26 mouse cellular contexts compared by ENCODE assay signal in the genomic region with DNA sequence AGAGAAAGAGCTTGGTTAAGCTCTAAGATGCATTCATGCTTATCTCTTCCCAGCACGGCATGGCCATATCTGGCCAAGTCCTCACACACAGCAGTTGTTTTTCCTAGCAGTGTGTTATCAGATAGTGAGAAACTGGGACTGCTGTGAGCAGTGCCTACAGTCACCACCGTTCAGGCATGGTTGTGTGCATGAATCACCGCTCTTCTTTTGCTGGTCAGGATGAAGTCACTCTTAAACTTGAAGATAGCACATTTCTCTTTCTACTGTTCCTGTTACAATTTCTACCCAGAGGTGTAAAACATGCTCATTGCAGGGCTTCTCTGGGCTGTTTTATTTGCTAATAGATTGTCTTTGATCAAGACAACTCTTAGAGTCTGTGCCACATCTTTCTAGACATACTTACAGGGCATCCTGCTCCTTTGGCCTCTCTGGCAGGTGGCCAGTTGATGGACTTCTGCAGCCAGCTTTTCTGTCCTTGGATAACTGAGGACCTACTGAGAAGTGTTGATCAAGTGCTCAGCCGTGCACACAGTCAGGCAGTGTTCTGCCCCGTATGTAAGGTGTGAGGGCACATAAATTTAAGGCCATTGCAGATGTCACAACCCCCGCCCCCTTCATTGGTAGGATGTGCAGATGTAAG.
DNase-seq lines count a peak whose midpoint lies in the region; ATAC-seq and TF ChIP-seq lines count a peak whose summit lies in the region.
"Had no signal": no experiment of that assay in that cellular context is flagged by ENCODE, and none has a peak within 500 bp of the region (broad histone marks: within the 10 kb centered on the region; RNA-seq: fewer than 3 reads in every experiment).

No protein-coding gene starts in this region.

- no peak for TF ChIP-seq CTCF in cerebellum, adult 2 months (IDR thresholded peaks at IDR 0.05; ENCODE audit: borderline replicate concordance, insufficient read depth, low read depth, low read length)

- no peak for ATAC-seq in cerebellum, adult (ENCODE audit: insufficient number of reproducible peaks, low FRiP score, low TSS enrichment)
- no peak for ATAC-seq in hindbrain, embryonic 16.5 days
- ATAC-seq: activated CD4-positive, CD25-positive, alpha-beta regulatory T cell, adult 4 months; forebrain, embryonic 14.5 days; midbrain, embryonic 15.5 days had no signal

- no peak for TF ChIP-seq POLR2A in cerebellum, adult 2 months (IDR thresholded peaks at IDR 0.05; ENCODE audit: borderline replicate concordance, insufficient read depth, low read length)

- H3K27me3 ChIP-seq in cerebellum, adult 2 months (ENCODE audit: control insufficient read depth, insufficient read depth, low read length), result no peaks in the 10 kb centered on the region
- no peaks in the 10 kb centered on the region for H3K27me3 ChIP-seq in hindbrain, embryonic 16.5 days (replicated peaks; ENCODE audit: control insufficient read depth, insufficient read depth, low read length)
- H3K27me3 ChIP-seq: limb, embryonic 15.5 days; liver, embryonic 15.5 days; midbrain, embryonic 15.5 days; neural tube, embryonic 12.5 days had no signal

- DNase-seq in adrenal gland, adult (ENCODE audit: inconsistent age in 2 of 2, low spot score in 1 of 2), result peak; percentile 7 to 61
- no peak for DNase-seq in adrenal gland, adult 8-10 months
- peak; percentile 27 to 45 for DNase-seq in cerebellum, adult 2 months
- DNase-seq in ovary, adult 18-20 months (ENCODE audit: low spot score), result peak; percentile 43
- no peak for DNase-seq in ovary, postnatal 14 days (ENCODE audit: low spot score)
- DNase-seq in cerebellum, postnatal 25 days, result peak; percentile 28 to 61
- DNase-seq: gastrocnemius, postnatal 36 days; heart, adult 2 months; heart, postnatal 36 days; kidney, adult 2 months; layer of hippocampus, adult 9-11 months; left cerebral cortex, postnatal 4 days; right cerebral cortex, postnatal 14 days; spleen, adult 18-20 months; thymus, postnatal 25 days had no signal

- no peak overlapping the region for H3K4me2 ChIP-seq in hindbrain, embryonic 16.5 days (ENCODE audit: low read length)
- H3K4me2 ChIP-seq: hindbrain, embryonic 14.5 days; limb, embryonic 15.5 days; liver, embryonic 15.5 days; midbrain, embryonic 15.5 days; neural tube, embryonic 12.5 days had no signal

- no peaks in the 10 kb centered on the region for H3K9me3 ChIP-seq in hindbrain, embryonic 16.5 days (ENCODE audit: control insufficient read depth, low read length)
- H3K9me3 ChIP-seq: limb, embryonic 15.5 days; liver, embryonic 15.5 days; midbrain, embryonic 15.5 days; neural tube, embryonic 12.5 days had no signal

- WGBS in cerebellum, adult 2 months, result 56% methylated on average over 6 of the region's 6 CpGs
- WGBS in hindbrain, embryonic 16.5 days, result 91% methylated on average over 6 of the region's 6 CpGs

- H3K9ac ChIP-seq in hindbrain, embryonic 16.5 days (ENCODE audit: low read depth, low read length), result no peak overlapping the region
- H3K9ac ChIP-seq: hindbrain, embryonic 14.5 days; limb, embryonic 15.5 days; liver, embryonic 15.5 days; midbrain, embryonic 15.5 days; neural tube, embryonic 12.5 days had no signal

- H3K4me3 ChIP-seq in cerebellum, adult 2 months (replicated peaks; ENCODE audit: insufficient read depth, low read depth, low read length), result no peak overlapping the region
- H3K4me3 ChIP-seq in hindbrain, embryonic 16.5 days (ENCODE audit: low read length), result no peak overlapping the region
- H3K4me3 ChIP-seq: heart, adult 2 months; limb, embryonic 15.5 days; liver, embryonic 15.5 days; midbrain, embryonic 15.5 days; neural tube, embryonic 12.5 days had no signal

- no peaks in the 10 kb centered on the region for H3K36me3 ChIP-seq in hindbrain, embryonic 16.5 days (ENCODE audit: control insufficient read depth, insufficient read depth, low read length)
- H3K36me3 ChIP-seq: limb, embryonic 15.5 days; liver, embryonic 15.5 days; midbrain, embryonic 15.5 days; neural tube, embryonic 12.5 days had no signal

- peaks cover 4% of the 10 kb centered on the region; the same call in 1 of the 2 replicates for H3K4me1 ChIP-seq in cerebellum, adult 2 months (ENCODE audit: control insufficient read depth, insufficient read depth, low read length)
- H3K4me1 ChIP-seq in hindbrain, embryonic 16.5 days (ENCODE audit: control insufficient read depth, insufficient read depth, low read depth, low read length), result no peaks in the 10 kb centered on the region
- H3K4me1 ChIP-seq: limb, embryonic 15.5 days; liver, embryonic 15.5 days; midbrain, embryonic 15.5 days; neural tube, embryonic 12.5 days had no signal

- H3K27ac ChIP-seq in cerebellum, adult 2 months (ENCODE audit: insufficient read depth, low read length), result no peak overlapping the region
- H3K27ac ChIP-seq in hindbrain, embryonic 16.5 days (ENCODE audit: low read depth, low read length), result no peak overlapping the region
- H3K27ac ChIP-seq: heart, adult 2 months; hindbrain, embryonic 14.5 days; kidney, postnatal 0 days; limb, embryonic 15.5 days; liver, embryonic 15.5 days; macrophage; midbrain, embryonic 15.5 days; neural tube, embryonic 12.5 days had no signal

Comparison
In these comparisons a context has a peak if more than half of its experiments do, and no peak if none do; other contexts are left out.
1. DNase-seq: peak in adrenal gland, adult (2 of 2), cerebellum, adult 2 months (2 of 2), ovary, adult 18-20 months (single experiment) and cerebellum, postnatal 25 days (2 of 2); none in adrenal gland, adult 8-10 months (single experiment) and ovary, postnatal 14 days (single experiment).